Mouse (Mus musculus) bone marrow, adult 2 months (tissue): Measurements from ENCODE around the gene Ankrd55.

Experiments used
- CTCF ChIP-seq: fragments of 200-500 bp; IDR thresholded peaks from 2 replicates; pipeline ENCODE4 v1.5.1; 2011; ENCODE audit warnings: low read length, control low read depth; ENCODE audit not compliant: control insufficient read depth, insufficient read depth
- POLR2A ChIP-seq: fragments of 200-500 bp; IDR thresholded peaks from 2 replicates; pipeline ENCODE4 v1.6.1; 2011; ENCODE audit warnings: low read depth, mild to moderate bottlenecking, control low read depth, low read length, borderline replicate concordance; ENCODE audit not compliant: control insufficient read depth

DNA sequence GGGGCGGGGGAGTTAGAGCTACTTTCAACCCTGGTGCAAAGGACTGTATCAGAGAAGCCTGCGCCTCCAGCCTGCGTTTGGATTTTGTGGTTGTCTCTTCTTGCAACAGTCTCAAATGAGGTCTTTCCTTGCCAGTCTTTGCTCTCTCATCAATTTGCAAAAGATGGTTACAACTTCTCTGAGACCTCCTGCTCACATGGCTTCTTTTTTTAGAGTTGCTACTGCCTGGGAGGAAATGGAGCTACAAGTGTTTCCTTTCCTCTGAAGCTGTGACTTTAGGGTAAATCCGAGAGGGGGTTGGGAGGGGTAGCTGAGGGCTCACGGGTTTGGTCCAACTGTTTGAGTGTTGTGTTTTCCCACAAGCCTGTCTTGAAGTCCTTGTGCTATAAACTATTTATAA lies 145.0 kb downstream of the Ankrd55 start:
- TF ChIP-seq POLR2A = no peak
- no peak for TF ChIP-seq CTCF
